Mouse (Mus musculus) 3T3-L1 (cell line): Measurements from ENCODE around the gene Actbl2.
A peak's percentile ranks its signal among the peaks of the same experiment; 100 is the strongest.

Source experiments
- DNase-seq: peaks from one replicate; pipeline ENCODE4 v3.0.0-alpha.2; 2015; ENCODE audit warnings: low read depth, low spot score

Gene Actbl2

DNA sequence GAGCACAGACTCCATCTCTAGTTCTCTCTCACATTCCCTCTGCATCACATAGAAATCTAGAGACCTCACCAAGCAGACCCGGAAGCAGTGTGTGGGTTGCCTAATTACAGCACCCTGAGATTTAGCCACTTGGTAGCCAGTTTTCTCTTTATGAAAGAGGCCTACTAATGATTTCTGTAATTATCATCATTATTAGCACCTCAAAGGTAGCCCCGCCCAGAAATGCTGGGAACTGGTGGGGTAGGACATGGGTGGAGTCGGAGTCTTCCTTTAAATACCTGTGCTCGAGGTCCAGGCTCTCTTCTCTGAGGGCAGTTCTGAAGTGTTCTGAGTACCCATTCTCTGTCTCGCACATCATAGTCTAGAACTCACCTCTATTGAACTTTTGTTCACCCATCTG is at the start of gene Actbl2:
Gene Actbl2, plus strand, starts transcription at position 301 of the 400 bp plus-strand sequence.
- no peak for DNase-seq

DNA sequence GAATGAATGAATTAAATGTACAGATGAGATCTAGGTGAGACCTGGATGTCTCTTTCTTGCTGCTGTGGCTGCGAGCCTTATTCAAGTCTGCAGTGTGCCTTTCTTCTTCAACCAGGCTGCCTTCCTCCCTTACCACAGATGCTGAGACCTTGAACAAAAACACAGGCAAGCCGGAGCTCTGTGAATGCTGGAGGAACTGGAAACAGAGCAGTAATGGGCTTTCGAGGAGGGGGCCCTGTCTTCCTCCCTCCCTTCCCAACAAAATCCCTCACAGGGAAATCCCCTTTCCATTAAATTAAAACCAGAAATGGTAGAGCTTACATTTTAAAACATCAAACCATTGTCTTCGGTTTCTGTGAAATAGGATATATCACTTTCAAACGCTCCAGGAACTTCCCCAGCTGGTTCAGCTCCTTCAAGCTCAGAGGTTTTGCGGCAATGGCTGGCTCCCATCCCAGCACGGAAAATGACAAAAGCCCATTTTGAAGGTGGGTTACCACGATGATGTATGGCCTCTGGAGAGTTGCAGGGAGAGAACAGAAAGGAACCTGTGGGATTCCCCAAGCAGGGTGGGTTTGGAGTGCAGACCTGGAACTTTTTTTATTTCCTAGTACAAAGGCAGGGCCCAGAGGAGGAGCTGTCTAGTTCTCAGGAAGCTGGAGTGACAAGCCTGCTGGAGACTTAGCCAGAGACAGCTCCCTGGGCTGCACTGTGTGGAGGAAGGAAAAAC is 44.0 kb upstream of the Actbl2 start:
- DNase-seq, result peak; percentile 72

DNA sequence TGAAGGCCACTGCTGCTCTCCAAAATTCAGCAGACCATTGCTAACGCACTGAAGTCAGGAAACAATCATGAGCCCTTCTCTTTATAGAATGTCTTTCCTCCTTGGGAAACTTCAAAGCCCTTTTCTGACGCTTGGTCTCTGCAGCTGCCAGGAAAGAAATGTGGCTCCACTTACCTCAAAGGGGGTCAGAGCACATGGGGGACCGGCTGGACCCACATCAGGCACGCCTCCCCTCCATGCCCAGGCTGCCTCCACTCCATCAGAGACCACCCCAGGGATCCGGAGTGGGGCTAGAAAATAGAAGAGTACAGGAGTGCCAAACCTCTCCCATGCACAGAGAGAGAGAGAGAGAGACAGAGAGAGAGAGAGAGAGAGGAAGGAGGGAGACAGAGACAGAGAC is 26.0 kb upstream of the Actbl2 start:
- no peak for DNase-seq

DNA sequence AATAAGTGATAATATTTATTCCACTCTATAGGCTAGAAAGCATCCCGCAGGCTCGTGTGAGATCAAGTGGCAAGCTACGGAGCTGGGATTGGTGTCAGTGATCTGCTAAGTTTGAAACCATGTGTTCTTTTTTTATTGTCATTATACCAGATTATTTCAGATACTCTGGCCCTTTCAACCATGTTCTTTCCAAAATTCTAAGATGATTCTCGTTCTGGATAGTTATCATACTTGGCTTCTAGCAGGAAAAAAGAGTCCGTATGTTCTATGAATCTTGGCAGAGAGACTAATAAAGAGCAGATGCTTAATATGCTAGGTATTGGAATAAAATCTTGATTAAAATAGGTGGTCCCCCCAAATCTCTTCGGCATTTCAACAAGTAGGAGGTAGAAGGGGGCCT is 25.3 kb upstream of the Actbl2 start:
- DNase-seq, result no peak

DNA sequence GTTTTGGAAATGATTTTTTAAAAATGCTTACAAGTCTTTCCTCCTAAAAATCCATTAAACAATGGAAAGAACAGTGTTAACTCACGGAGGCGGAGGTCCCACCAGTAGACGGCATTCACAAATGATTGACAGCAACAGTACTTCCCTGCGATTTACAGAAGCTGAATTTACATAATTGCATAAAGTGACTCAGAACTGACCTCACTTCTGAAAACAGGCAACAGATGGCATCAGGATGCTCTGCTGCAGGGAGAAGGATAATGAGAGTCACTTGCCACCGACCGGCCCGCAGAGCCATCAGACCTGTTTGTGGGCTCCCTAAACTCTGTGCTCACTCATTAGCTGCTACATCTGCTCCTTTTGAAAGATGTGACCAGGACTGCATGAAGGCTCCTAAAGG is 22.4 kb upstream of the Actbl2 start:
- DNase-seq, result peak; percentile 29

DNA sequence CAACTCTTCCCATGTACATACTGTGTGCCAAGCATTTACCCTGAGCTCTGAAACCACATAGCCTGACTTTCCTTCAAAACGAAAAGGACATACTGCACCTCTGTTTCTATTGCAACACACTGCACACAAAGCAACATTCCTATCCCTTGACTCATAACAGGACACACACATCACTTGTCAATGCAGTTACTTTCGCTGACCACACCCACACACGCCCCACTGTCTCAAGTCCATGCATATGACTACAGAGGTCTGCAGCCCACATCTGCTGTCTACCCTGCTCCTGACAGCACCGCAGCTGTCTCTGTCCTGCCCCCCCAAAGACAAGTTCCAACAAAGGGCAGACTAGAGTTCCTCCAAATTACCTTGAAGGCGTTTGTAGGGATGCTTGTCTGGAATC is 21.5 kb upstream of the Actbl2 start:
- DNase-seq, result peak; percentile 96

DNA sequence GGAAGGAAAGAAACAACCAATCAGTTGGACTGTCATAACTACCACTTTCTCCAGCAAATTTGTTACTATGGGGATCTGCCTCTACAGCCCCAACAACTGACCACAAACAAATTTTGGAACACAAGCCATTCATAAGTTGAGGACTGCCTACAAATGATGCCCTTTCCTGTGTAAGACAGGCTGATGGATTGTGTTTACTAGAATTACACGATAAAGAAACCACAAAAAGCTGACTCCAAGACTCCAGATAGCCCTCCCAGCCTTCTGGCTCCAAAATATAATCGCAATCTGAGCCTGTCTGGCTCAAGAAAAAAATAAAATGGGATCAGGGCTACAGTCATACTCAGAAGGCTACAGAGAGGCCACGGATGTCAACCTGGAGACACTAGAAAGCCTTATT is 20.2 kb upstream of the Actbl2 start:
- peak; percentile 88 for DNase-seq

DNA sequence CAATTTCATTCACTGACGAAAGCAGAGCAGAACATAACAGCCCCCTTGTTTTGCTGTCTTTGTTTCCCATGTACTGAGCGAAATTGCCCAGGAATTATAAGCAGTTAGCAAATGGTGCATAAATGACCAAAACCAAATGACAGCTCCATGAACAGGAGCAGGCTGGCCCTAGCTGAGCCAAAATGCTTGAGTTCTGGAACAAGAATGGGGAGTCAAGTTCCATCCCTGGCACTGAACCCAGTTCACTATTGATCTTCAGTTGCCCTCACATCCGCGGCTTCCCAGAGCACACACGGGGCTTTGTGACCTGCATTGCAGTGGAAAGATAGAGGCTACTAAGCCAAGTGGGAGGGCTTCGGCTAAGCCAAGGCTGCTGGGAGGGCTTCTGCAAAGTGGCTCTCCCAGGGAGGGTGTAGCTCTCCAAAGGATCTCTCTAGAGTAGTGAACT is 19.1 kb upstream of the Actbl2 start:
- no peak for DNase-seq

DNA sequence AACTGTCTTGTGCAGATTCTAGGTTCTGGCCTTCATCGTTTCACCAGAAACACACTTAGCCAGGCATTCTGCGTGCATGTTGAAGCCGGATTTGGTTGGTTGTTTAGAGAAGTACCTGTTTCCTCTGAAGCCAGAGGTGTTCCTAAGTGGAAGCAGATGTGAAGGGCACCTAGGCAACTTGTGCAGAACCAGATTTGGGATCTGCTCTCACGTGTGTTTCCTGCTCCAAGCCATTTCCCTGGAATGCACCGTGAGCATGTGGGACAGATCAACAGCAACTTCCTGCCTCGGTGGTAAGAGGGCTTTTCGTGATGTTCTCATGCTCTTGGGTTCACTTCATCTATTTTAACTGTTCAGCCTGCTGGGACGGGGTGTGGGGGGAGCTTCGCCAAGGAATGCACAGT is 18.4 kb upstream of the Actbl2 start:
- no peak for DNase-seq

DNA sequence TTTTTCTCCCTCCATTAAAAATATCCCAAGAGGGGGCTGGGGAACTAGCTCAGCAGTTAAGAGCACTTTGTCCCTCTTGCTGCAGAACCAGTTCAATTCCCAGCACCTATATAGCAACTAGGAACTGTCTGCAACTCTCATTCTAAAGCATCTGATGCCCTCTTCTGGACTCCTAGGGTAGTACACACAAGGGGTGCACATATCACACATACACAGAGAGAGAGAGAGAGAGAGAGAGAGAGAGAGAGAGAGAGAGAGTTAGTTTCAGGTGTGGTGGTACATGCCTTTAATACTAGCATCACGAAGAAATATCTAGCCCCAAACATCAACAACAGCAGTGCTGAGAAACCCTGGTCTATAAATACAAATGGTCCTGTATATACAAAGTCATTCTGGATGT is 17.5 kb upstream of the Actbl2 start:
- no peak for DNase-seq

DNA sequence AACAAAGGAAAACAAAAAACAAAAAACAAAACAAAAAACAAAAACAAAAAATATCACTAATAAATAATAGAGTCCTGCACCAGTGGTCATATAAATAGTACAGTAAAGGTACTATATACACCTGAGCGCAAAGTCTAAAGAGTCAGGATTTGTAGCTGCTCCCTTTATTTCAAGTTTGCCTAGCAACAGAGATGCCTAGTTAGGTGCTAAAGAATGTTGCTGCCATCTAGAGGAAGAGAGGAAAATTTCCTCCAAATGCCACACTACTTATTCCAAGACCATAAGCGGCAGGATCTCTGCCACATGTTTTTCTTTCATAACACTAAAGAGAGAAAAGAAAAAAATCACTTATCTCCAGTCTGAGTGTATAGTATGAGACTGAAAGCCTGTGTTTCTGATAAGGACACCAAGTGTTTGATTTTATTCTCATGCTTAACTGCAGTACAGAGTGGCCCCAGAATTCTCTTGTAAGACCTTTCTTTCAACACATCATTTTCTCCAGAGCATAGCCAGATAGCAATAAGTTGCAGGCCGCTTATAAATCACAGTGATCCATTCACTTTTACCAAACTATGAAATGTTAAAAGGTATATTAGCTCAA is 16.8 kb upstream of the Actbl2 start:
- peak; percentile 74 for DNase-seq

DNA sequence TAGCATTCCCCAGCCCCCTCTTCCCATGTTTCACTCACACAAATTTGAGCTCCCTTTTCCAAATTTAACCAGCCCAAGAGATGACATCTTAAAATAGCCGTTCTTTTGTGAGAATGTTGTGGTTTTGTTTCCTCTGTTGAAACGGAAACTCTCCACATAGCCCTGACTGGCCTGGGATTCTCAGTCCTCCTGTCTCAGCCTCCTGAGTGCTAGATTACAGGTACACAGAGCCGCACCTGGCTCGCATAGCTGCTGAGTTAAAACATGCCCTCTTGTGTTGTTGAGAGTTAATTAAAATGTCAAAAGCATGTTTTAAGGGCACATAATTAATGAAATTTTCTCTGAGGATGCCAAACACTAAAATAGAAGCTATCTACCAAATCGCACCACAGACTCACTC is 3.7 kb upstream of the Actbl2 start:
- DNase-seq, result no peak

DNA sequence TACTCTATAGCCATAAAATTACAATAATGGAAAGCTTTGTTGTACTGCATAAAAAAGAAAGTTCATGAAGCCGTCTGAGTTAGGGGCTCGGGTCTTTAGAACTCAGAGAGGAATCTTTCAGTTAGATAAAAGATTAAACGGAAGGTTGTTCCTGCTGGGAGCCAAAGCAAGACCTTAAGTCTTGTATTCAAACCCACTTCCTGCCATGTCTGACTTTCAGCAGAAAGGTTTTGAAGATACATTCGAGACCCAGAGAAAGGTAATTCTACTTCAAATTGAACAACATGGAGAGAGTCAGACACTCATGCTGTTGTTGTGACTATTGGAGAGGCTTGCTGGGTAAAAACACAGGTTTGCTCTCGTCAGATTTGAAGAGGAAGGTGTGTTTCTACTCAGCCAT is 3.0 kb upstream of the Actbl2 start:
- DNase-seq, result no peak

DNA sequence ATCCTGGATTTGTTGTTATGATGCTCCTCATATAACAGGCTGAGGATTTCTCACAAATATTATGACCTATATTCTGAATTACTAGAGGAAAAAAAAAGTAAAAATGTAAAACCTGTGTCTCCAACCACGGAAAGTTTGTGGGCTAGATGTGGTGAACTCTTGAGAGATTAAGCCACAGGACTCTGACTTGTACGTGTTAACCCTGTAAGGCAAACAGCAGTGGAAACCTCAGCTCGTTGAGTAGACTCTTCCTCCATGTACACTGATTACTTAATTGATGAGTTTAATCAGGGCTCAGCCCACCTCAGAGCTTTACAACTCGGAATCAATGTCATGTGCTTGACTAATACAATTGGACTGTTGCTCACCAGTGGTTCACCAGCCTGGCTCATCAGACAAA is 3.2 kb downstream of the Actbl2 start:
- no peak for DNase-seq

DNA sequence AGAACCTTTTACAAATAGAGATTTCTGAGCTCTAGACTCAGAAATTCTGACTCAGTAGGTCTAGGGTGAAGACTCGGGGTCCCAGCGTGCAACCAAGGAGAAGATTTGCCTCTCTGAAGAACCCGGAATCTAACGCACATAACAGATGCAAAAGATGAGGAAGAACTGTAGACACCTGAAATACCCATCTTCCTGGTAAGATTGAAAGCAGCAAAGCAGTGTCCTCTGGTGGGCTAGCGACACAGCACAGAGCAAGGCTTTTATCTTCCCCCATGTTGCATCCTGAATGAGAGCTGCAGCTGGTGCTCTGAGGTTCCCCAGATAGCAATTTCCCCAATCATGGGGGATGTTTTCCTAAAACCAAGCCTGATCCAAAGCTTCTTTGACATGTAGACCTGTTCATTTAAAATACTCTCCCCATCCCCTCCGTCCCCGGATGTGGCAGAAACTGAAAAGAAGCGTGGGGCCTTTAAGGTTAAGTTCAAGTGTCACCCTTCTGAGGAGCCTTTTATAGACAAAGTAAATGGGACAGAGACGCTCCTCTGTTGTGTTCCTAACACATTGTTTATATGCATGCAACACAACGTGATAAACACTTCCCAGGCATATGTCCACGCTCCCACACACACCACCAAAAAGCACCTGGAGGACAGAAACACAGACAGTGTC is 3.7 kb downstream of the Actbl2 start:
- no peak for DNase-seq

DNA sequence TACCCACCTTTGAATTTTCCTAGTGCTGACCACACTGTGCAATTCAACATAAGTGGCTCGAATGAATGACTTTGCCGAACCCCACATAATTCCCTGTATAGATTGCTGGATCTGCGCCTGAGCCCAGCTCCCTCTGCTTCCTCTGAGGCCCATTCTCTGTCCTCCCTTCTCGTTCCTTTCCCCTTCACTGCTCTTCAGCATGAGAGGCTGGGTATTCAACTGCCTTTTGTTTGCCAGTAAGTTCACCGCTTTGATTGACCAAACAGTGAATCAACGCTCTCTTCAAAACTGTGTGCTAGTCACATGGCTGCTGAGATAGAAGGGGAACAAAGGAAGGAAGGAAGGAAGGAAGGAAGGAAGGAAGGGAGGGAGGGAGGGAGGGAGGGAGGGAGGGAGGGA is 4.3 kb downstream of the Actbl2 start:
- no peak for DNase-seq

DNA sequence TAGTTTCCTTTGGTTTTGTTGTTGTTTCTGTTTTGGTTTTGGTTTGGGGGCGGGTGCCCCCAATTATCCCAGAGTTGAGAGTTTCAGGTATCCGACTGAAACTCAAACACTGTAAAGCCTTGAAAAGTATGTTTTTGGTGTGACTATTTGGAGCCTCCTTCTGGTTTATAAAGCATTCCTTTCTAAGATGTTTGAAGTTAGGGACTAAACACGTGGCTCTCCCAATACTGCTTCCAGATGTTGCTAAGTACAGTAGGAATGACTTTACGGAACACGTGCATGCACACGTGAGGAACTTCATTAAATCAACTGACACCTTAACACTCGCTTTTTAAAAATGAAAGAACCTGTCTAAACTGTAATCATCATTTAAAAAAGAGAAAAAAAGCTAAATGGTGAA is 4.9 kb downstream of the Actbl2 start:
- DNase-seq, result no peak

DNA sequence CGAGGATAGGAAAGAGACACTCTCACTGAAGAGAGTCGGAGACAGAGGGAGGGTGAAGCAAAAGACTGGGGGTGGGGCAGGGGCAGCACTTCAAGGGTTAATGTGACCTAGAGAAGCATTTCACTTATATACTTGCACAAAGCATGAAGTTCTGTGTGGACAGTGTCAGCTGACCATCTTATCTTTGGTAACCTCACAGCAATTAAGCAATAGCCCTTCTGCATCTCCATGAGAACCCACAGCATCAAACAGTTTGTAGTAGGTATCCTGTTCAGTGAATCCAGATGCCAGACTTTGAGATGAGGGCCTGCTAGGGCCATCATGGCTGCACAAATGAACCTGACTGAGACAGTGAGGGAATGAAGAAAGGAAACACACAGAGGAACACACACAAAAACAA is 8.4 kb downstream of the Actbl2 start:
- DNase-seq, result no peak

DNA sequence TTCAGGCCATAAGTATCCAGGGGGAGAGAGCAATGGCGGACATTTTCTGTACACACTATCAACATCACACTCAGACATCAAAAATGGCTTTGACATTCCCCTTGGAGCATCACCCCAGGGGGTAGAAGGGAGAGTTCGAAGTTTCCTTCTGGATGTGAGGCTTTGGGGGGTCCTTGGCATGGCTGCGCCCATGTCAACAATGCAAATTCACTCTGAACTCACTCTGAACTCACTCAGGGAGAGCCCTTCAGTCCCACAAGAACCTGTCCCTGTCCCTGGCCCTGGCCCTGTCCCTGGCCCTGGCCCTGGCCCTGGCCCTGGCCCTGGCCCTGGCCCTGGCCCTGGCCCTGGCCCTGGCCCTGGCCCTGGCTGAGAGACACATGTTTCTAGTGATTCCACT is 8.9 kb downstream of the Actbl2 start:
- DNase-seq, result no peak

DNA sequence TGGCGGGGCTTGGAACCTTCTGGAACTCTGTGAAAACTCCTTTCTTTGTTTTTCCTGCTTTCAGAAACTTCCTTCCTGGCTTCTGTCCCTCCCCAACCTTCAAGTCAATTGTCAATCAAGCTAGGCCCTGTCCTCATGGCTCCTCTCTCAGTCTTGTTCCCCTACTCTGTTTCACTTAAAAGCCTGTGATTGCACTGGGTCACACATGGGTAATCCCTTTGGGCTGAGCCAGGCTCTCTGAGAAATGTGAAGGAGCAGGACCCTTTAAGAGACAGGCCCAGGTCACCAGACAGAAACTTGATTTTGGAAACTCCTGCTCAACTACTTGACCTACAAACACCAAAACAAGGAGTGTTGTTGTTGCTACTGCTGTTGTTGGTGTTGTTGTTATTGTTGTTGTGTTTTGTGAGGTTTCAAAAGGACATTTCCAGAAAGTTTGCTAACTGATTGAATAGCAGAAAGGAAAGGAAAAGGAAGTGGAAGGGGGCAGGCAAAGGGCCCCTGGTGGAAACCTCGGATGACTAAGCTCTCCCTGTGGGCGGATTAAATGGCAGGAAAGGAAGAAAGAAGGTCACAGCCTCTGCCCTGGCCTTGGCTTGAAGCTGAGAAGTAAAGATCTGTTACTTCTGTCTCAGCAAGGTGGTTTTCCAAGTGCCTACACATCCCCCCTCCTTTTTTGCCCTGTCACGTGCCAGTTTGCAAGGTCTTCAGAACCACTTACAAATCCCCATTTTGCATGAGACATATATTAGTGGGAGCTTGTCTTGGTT is 10.6 kb downstream of the Actbl2 start:
- peak; percentile 49 for DNase-seq

DNA sequence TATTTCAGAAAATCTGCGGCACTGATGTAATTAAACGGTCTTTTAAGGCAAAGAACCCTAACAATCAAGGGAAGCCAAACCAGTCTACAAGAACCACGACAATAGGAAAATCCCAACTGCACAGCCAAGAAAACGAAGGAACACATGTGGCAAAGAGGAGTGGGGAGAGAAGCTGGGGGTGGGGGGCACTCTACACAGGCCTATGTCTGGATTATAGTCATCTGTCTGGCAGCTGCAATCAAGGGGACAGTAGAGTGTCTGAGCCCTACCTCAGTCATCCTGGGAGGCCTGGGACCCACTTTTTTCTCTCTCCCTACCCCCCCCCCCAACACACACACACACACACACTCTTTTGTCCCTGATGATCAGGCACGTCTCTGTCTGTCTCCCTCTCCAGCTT is 12.0 kb downstream of the Actbl2 start:
- no peak for DNase-seq

DNA sequence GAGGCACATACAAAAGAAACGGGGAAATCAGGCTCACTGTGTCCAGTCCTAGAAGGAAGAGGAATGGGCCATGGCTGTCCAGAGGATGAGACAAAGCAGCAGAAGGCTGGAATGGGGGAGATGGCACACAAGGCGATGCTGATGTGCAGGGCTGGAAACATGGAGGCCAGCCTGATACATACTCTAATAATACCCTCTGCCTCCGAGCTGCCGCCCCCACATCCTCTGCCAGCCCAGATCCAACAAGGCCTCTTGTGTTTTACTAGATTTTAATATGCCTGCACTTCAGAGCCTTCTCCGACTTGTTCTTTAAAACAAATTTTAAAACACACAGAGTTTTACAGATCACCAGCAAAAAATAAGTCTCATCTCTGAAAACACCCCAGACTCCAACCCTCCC is 14.2 kb downstream of the Actbl2 start:
- DNase-seq, result no peak
